Mouse (Mus musculus) ES-E14 (cell line): ENCODE results near the gene Hesx1.

ENCODE experiments used
- HCFC1 ChIP-seq: IDR thresholded peaks from 2 replicates; pipeline ENCODE4 v1.6.1; 2012; ENCODE audit warnings: low read length, inconsistent platforms, borderline replicate concordance; ENCODE audit not compliant: insufficient read depth
- ZNF384 ChIP-seq: IDR thresholded peaks from 2 replicates; pipeline ENCODE4 v1.6.1; 2012; ENCODE audit warnings: low read depth, low read length, inconsistent platforms

DNA sequence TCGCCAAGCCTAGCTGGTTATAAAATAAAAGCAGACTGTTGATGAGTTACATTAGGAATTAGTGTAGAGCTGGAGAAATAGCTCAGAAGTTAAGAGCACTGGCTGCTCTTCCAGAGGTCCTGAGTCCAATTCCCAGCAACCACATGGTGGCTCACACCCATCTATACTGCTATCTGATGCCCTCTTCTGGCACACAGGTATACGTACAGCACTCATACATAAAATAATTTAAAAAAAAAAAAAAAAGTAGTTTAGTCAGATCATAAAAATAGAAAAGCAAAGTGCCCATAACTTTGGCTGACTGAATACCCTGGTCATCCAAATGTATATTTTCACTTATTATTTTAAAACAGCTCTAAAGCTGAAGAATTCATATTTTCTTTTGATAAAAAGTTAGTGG is 21.1 kb upstream of the Hesx1 start:
- TF ChIP-seq ZNF384 = peak; percentile 90
- no peak for TF ChIP-seq HCFC1
